Mouse (Mus musculus): Measurements from ENCODE around the gene Tpbgl.

Tpbgl gene

DNA sequence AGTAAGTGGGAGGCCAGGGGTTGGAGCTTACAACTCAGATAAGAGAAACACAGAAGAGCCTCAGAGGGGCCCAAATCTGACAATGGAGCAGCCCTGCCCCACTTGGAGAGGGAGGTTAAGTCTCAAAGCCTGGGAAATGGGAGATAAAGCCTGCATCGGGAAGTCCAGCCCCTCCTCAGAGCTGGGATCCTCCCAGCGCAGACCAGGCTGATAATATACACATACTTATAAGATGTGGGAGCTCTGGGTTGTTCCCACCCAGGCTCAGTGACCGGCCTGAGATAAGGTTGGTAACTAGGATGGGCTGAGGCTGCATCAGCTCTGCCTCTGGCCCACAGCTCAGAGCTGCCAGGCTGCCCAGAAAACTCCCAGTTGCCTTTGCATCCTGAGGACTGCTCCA lies 15.2 kb upstream of the Tpbgl start:
- no peak for DNase-seq (ENCODE audit: low read depth, low spot score)

DNA sequence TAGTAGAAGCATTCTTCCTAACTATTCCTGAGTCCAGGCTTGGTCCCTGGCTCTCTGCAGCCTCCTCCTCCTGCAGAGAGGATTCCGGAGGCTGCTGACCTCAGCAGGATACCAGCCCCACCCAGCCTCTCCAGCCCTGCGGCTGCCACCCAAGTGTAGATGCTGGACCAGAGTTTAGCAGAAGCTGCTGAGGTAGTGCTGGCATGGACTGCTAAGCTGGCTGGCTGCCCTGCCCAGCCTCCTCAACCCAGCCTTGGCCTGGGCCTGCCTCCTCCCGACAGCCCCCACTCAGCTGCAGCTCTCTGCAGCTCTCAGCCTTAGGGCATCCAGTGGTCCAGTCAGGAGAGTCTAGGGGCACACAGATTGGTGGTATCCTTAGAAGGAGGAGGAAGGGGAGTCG lies 14.3 kb upstream of the Tpbgl start:
- DNase-seq (ENCODE audit: low read depth, low spot score) = peak; percentile 26

DNA sequence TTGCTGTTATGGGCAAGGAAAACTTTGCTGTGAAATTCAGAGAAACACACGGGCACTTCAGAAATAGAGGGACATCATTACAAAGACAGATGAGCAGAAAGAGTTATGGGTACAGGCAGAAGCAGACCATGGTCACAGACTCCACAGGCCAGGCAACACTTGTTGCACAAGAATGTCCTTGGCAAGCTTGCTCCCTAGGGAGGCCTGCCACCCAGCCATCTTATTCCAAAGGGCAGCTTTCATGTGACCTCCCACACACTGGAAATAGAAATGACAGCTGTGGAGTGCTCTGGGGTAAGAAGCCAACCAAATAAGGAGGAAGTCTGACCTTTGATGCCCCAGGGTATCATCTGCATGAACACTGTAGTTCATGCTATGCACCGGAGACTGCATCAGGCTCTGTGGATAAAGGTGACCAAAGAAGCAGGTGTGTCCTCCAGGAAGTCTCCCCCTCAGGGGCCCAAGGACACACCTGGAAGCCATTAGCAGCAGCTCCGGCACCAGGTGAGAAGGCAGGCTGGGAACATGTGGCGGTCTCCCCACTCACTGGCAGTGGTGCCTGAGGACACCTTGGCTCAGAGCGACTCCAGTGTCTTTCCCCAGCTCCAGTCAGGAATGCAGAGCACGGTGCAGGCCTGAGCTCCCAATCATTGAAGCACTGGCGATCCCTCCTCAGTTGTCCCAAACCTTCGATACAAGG lies 7.2 kb upstream of the Tpbgl start:
- no peak for DNase-seq (ENCODE audit: low read depth, low spot score)

DNA sequence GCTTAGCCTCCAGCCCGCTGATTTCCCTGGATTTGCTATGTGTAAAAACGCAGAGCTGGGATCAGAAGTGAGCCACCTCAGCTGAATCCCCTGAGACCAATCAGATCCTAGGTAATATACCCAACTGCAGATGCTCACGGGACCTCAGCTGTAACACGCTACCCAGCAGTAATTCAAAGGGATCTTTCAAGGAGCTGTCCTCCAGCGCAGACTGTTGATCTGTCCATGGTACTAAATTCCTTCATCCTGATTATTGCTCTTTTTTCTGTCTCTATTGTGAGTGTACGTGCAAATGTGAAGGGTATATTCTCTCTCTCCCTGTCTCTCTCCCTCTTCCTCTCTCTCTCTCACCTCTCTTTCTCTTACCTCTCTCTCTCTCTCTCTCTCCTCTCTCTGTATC lies 5.4 kb upstream of the Tpbgl start:
- no peak for DNase-seq (ENCODE audit: low read depth, low spot score)

DNA sequence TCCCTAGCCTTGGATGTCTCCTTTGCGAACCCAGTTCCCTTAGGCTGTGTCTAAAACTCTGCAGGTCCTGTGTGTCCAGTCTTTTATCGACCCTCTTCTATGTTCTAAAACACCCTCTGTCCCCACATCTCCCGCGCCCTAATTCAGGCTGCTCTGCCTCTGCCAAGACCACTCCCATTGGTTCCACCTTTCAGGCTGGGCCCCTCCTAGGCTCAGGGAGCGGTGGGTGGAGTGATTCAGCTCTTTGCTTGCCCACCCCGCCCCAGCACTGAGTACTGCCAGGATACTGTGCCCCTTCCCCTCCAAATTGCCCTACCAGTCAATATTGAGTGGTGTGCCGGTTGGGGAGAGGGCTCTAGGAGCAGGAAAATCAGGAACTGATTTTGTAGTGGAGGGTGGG lies 463 bp upstream of the Tpbgl start:
- DNase-seq (ENCODE audit: low read depth, low spot score) = no peak

DNA sequence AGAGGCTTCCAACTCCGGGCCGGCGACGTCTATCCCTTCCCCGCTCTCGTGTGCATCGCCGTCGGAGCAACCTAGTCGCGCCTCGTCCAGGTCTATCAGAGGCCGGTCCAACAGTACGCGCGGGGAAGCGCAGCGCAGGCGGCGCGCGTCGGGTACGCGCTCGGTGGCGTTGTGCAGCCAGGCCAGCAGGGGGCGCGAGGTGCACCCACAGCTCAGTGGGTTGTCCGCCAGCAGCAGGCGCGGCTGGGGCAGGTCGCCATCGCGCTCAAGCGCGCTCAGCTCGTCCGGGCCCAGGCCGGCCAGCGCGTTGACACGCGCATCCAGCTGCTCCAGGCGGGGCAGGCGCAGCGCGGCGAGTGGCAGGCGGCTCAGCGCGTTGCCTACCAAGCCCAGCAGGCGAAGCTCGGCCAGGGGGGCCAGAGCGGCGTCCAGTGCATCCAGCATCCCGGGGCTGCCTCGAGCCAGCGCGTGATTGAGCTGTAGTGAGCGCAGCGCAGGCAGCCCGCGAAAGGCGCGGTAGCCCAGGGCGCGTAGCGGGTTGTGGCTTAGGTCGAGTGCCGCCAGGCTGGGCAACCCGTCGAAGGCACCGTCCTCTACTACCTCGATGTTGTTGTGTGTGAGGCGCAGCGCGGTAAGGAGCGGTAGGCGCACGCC lies 1.1 kb downstream of the Tpbgl start:
- DNase-seq (ENCODE audit: low read depth, low spot score) = peak; percentile 90

DNA sequence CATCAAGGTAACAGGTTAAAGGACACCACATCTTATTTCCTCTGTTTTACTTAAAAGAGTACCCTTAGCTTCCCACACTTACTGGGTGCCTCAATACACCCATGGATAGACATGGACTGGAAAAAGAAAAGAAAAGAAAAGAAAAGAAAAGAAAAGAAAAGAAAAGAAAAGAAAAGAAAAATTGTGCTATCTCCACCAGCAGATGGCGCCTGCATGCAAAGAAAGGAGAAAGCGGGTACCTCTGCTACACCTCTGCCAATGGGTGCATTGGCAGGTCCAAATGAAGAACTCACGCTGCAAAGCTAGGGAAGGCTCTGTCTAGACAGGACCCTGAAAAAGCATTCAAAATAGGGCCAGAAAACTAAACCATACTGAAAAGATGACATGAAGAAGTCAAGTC lies 8.0 kb downstream of the Tpbgl start:
- peak; percentile 67 for DNase-seq (ENCODE audit: low read depth, low spot score)

DNA sequence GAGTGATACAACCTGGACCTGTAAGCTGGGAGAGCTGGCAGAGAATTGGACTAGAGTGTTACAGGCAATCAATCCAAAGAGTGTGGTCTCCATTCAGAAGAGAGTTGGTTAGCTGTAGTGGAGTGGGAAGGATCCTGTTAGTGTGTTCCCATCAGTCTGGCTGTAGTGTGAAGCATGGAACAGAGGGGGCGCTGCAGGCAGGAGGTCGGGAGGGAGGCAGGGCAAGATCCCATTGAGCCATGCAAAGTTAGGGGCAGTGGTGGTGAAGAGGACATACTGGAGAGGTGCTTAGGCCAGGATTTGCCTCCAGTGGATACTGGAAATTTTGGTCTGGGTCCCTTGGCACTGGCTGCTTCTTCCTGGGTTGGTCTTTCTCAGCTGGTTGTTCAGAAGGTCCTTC lies 8.6 kb downstream of the Tpbgl start:
- DNase-seq (ENCODE audit: low read depth, low spot score) = no peak

DNA sequence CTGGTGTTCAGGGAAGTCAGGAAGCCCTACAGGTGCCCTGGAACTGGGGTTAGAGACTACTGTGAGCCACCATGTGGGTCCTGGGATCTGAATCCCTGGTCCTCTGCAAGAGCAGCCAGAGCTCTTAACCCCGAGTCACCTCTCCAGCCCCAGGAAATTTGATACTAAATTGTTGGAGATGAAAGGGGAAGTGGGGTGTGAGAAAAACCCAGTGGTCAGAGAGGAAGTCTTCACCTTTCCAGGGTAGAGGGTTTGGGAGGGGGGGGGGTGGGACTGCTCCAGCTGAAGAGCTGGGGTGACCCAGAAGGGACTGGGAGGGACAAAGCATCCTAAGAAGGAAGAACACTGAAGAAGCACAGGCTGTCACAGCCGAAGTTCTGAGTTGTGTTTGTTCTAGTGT lies 19.3 kb downstream of the Tpbgl start:
- DNase-seq (ENCODE audit: low read depth, low spot score) = no peak

DNA sequence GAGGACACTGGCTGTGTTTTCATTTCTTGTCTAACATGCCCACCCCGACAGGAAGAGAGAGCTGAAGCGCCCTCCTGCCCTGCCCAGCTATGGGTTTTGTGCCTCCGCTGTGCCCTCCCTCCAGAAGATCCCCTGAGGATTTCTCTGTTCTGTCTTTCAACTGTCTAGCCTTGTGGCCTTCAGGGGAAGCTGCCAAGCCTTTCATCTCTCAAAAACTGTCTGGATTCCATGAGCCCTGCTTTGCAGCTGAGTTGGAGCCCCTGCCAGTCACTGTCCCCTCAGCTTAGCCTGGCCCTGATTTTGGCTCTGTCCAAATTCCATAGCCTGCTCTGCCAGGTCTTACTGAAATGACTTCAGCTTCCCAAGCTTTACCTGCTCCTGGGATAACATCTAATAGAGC lies 20.1 kb downstream of the Tpbgl start:
- no peak for DNase-seq (ENCODE audit: low read depth, low spot score)

DNA sequence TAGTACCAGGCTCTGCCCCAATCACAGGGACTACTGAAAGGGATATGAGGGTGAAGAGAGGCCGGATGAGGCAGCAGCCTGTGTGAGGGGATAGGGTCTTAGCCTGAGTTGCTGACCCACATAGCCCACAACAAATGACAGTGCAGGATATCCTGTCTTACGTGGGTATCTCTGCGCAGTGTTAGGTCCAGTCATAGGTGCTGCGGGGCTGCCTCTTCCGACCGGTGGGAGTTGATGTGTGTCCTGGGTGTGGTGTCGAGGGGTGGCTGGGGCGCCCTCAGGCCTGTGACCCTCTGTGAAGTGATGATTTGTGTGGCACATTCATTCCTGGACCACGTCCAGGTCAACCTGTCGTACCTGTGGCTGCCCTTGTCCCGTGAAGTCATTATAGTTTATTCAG lies 20.6 kb downstream of the Tpbgl start:
- DNase-seq (ENCODE audit: low read depth, low spot score) = no peak

DNA sequence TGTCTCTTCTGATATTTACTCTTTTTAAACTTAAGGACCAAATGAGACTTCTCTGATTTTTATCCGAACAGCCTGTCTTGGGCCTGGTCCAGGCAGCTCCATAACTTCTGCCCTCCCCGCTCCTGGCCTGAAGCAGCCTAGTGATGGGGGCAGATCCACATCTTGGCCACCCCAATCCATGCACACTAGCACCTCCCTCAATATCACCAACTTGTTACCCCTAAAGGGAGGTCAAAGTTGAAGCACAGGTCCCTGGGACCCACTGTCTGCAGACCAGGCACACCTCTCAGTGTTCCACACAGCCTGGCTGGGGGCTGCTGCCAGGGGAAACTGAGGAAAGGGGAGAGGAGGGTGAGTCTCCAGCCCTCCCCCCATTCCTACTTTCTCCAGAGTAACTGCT lies 21.8 kb downstream of the Tpbgl start:
- no peak for DNase-seq (ENCODE audit: low read depth, low spot score)

DNA sequence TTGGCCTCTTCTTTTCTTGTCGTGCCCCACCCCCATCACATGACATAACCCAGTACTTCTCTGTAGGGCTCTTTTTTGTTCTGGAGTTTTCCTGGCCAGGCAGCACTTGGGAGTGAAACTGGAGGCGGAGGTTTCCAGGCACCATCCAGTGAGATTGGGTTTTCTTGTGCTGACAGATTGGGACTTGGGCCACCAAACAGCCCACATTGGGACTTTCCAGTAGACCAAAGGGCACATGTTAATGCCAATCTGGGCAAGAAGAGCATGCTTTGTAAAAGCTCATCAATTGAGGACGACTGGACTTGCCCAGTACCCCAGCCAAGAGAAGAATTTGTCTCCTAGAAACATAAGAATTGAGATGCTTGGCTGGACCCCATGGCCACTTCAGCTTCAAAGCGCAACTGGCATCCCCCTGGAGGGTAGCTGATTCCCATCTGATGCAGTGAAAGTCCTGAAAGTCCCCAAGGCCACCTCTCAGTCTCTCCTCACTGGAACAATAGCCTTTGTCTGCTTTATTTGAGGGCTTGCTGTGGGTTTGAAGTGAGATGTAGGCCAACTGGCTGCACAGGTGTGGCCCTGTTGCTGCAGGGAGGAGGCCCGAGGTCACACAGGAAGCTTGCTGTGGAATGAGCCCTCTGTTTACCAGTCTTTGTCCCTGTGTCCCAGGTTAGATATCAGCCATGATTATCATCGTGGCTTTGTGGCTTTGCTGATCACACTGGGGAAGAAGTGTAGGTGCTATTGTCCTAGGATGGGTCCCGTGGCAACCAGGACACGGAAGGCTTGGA lies 22.8 kb downstream of the Tpbgl start:
- no peak for DNase-seq (ENCODE audit: low read depth, low spot score)

DNA sequence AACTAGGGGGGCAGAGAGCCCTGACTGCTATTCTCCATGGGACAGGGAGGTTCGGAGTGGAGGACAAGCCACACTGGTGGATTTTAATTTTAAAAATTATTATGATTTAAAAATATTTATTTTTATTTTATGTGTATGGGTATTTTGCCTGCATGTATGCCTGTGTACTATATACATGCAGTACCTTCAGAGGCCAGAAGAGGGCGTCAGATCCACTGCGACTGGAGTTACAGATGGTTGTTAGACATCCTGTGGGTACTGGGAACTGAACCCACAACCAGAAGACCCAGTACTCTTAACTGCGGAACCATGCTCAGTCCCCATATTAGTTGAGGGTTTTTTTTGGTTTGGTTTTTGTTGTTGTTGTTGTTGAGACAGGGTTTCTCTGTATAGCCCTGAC lies 28.2 kb downstream of the Tpbgl start:
- no peak for DNase-seq (ENCODE audit: low read depth, low spot score)

DNA sequence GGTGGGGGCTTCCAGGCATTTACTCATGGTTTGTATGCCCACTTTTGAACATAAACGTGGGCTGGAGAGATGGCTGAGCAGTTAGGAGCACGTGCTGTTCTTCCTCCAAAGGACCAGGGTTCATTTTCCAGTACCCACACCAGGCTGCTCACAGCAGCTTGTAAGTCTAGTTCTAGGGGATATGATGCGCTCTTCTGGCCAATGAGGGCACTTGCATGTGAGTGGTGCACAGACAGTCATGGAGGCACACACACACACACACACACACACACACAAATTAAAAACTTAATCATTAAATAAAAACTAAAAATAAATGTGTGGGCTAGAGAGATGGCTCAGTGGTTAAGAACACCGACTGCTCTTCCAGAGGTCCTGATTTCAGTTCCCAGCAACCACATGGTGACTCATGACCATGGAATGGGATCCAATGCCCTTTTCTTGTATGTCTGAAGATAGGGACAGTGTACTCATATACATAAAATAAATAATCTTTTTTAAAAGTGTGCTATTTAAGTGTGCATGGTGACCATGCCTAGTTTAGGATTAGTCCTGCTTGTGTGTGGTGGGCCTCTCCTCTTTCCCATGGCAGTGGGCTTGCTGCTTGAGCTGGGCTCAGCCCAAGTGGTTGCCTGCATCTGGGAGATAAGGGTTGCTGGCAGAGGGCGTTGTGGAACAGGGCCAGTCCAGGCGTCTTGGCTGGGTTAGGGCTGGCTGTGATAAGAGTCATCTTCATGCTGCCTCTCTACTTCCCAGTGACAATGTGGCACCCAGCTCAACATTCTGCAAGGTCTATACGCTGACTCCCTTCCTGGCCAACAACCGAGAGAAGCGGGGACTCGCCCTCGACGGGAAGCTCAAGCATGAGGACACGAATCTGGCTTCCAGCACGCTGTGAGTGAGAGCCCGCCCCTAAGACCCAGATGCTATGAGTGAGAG lies 32.8 kb downstream of the Tpbgl start:
- DNase-seq (ENCODE audit: low read depth, low spot score) = no peak

DNA sequence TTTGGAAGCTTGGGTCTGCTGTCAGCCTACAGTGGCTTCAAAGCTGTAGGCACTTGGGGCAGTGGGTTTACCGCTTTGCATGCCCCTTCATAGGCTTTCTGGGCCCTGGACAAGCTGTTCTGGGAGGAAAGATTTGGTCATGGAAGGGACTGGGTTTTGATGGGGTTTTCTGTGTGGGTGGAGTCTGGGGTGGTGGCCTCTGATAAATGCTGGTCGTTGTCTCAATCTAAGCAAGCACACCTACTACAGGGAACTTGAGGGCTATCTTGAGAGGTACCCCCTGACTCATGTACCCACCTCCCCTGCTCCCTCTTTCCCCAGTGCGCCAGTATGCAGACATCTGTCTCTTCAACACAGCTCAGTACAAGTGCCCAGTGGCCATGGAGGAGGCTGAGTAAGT lies 34.2 kb downstream of the Tpbgl start:
- no peak for DNase-seq (ENCODE audit: low read depth, low spot score)

DNA sequence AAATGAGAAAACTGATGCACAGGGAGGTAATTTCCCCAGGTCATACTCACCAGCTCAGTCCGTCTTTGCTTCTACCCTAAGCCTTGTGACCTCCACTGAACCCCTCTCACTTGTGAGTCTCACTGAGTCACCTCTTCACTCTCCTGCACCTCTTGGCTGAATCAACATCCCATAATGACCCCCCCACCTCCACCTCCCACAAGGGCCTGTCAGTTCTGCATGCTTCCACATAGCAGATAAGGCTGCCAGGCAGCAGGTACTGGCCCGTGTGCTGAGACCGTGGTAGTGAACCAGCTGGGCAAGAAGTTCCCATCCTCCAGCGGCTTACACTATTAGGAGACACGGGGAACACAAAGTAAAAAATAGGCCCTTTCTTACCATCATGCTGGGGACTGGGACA lies 36.3 kb downstream of the Tpbgl start:
- no peak for DNase-seq (ENCODE audit: low read depth, low spot score)

DNA sequence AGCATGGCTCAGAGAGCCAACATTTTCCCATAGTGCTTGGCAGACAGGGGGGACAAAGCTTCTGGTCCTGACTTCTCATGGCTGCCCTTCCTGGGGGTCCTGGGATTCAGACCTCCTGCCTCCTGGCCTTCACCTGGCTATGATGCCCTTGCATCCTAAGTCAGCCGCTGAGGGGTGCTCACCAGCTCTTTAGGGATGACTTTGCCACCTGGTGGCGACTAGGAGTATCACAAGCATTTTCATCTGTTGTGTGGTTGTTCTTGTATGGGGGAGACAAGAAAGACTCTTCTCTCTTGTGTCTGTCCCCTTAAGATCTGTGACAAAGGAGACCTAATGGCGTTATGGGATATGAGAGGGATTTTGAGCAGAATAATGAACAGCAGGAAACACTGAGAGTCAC lies 36.8 kb downstream of the Tpbgl start:
- peak; percentile 91 for DNase-seq (ENCODE audit: low read depth, low spot score)

DNA sequence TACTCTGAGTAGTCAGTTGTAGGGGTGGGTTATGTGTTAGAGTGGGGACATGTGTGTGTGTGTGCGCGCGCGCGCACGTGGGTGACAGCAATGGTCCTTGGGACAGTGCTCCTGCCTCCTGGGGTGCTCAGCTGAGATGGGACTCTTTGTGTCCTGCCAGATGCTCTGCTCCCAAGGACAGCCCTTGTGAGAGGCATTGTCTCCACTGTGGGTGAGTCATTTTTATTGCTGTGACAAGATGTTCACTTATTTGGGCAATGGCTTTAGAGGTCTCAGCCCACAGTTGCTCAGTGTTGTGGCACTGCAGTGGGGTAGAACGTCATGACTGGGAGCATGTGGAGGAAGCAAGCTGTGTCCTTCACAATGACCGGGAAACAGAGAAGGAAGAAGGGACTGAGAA lies 40.9 kb downstream of the Tpbgl start:
- DNase-seq (ENCODE audit: low read depth, low spot score) = peak; percentile 40

DNA sequence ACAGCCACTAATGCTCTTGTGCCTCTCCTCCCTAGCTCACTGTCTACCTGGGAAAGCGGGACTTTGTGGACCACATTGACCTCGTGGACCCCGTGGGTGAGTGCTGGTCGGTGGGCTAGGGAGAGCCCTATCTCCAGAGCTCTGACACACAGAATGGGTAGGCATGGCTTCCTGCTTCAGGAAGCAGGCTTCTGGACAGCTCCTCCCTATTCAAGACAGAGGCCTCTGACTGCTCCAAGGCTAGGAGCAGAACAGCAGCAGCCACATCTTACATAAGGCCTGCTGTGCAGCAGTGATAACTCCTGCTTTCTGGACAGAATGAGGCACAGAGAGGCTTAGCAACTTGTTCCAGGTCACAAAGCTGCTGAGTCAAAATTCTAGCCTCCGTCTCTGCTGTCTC lies 43.3 kb downstream of the Tpbgl start:
- DNase-seq (ENCODE audit: low read depth, low spot score) = peak; percentile 72

DNA sequence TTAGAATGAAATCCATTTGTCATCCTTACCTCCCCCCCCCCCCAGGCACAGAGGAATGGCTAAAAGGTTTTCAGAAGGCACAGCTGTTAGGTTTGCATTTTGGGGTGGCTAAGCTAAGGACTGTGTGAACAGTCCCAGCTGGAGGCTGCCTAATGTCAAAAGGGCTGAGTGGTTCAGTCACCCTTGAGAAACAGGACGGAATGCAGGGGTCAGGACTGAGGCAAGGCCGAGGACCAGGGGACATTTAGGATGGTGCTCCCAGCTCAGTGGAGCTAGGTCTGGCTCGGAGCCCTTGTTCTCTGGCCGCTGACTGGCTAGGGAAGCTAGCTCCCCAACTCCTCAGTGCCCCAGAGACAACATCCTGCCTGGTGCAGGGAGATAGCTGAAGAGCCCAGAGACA lies 44.0 kb downstream of the Tpbgl start:
- no peak for DNase-seq (ENCODE audit: low read depth, low spot score)

DNA sequence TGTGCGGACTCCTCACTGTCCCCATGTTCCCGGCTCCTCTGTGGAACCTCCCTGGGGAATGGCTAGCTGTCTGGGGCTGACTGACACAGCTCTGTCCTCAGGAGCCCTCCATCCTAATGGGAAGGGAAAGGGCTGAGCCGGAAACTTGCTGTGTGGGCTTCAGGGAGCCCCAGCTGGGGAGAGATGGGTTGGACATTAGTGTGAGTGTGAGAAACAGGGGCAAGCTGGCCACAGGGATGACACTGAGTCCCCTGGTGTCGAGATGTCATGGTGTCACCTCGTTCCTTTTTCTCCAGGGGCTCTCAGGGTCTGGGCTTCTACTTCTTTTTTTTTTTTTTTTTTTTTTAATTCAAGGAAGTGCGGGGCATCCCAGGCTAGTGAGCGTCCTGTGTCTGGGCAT lies 44.6 kb downstream of the Tpbgl start:
- DNase-seq (ENCODE audit: low read depth, low spot score) = no peak

All from brain, adult 2 months (tissue).